Mouse (Mus musculus): ENCODE data around the gene Gm20388.
A peak's percentile ranks its signal among the peaks of the same experiment; 100 is the strongest.

The Gm20388 gene

DNA sequence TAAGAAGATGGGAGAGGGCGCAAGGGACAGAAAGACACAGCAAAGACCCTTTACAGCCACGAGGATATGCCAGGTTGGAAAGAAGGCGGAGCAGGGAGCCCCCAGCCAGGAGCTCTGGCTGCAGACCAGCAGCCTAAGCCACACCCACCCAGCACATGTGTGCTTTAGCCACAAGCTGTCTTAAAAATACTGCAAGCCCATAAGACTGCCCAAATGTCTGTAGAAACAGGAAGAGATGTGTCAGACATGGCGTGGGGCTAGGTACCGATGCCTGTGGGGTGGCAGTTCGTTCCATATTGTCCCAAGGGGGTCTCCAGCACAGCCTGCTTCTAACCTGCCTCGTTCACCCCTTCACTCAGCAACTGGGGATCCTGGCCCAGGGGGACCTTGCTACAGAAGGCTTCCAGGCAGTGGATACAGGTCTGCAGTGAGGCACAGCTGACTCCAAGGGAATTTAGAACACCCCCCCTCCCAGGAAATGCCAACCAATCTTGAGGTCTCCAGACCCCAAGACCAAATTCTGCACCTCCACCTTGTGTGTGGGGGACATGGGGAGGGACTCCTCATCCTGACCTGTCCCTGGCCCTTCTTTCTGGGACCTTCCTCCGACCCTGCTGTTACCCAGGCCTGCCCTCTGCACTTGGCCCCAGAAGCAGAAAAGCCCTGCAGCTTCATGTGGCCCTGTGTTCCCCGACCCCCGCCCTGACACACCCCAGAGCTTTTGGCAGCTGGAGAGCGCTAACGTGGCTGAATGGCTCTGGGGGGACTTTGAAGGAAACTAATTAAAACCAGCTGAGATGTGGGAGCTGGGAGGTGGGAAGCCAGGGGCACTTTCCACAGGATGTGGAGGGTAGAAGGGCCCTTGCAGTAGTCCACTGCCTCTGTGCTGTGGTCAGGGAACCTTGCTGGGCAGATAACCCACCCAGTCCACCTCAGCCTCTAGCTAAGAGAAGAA is 2335.9 kb downstream of the Gm20388 start:
- peak; percentile 63 for DNase-seq (ENCODE audit: low read depth)

DNA sequence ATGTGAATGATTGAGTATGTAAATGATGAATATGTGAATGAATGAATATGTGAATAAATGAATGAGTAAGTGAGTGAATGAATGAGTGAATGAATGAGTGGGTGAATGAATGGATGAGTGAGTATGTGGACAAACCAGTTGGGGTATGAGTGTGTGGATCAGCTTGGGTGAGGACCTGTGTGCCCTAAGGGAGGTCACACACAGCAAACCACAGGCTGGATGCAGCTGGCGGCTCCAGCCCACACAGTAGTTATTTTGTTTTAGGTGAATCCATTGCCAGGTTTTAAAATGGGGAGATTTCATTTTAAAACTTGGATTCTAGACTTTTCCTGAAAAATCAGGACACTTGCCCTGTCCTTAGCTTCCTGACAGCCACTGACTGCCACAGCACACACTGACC is 2341.1 kb downstream of the Gm20388 start:
- no peak for DNase-seq (ENCODE audit: low read depth)

DNA sequence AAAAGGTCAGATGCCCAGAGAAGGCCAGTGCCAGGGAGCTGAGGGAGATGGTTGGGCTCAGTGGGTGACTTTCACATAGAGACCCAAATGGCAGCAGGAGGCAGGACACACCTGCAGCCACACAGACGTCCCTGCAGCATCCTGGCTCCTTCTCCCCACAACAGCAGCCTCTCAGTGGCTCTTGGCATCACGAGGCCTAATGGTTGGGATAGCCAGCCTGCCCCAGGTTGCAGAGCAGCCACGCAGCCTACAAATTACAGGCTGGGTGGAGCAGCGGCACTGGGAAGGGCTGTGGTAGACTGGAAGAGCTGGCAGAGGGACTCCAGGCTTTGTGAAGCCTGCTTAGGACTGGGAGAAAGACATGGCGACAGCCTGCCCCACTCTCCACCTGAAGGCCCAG is 2341.7 kb downstream of the Gm20388 start:
- no peak for DNase-seq (ENCODE audit: low read depth)

DNA sequence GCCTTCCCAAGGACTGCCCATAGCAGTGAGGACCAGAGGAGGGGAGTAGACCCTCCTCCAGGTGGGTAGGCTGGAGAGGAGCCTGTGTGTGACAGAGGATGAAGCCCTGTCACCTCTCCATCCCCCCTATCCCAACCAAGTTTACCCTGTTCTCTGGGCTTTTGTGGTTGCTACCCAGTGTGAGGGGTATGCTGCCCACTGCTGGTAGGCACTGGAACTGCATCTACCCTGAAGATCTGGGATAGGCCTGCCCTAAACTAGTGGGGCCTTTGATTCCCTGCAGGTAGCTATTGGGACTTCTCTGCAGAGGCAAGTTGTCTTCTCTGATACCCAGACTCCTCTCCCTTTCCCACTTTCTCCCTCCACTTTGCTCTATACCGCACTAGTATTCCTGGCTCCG is 2348.7 kb downstream of the Gm20388 start:
- no peak for DNase-seq (ENCODE audit: low read depth)

DNA sequence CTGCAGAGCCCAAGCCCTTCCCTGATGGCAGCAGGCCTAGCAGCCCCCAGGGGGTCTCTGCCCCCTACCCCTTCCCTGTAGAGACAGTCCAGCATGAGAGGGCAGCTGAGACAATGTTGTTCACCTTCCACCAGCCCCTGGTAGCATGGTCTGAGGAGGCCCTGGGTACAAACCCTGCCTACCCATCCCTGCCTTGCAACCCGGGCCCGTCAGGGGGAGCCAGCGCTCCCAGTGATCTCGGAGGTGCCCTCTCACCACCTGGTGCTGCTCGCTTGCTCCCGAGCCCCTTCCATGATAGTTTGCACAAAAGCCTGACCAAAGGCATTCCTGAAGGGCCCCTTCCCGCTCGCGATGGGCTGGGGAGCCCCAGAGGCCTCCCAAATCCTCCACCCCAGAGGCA is 2350.1 kb downstream of the Gm20388 start:
- no peak for DNase-seq (ENCODE audit: low read depth)

DNA sequence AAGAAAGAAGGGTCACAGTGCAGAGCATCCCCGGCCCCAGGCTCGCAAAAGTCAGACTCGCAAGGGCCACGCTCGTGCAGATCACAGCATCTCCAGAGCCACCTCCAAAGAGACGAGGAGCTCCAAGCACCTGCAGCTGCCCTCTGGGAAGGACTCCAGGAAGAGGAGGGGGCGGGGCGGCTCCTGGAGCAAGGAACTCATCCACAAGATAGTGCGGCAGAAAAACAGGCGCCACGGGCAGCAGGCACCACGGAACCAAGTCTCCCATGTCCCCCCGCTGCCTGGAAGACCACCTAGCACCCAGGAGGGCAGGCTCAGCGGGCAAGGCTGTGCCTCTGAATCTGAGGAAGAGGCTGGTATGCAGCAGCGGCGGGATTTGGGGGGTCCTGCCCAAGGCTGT is 2352.2 kb downstream of the Gm20388 start:
- DNase-seq (ENCODE audit: low read depth): no peak

DNA sequence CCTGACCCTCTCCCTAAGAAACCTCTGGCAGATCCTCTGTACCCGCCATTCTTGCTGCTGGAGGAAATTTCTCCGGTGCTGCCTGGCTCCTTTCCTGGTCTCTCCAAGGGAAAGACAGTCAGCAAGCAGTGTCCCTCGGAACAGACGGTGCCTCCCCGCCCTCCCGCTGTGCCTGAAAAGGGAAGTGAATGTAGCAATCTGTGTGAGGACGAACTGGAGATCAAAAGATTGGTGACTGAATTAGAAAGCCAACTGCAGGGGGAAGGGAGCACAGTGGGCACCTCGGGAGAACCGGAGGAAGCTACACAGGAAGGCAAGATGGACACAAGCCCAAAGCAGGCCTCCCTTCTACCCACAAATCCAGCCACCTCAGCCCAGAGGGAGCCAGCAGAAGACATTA is 2353.6 kb downstream of the Gm20388 start:
- no peak for DNase-seq (ENCODE audit: low read depth)

DNA sequence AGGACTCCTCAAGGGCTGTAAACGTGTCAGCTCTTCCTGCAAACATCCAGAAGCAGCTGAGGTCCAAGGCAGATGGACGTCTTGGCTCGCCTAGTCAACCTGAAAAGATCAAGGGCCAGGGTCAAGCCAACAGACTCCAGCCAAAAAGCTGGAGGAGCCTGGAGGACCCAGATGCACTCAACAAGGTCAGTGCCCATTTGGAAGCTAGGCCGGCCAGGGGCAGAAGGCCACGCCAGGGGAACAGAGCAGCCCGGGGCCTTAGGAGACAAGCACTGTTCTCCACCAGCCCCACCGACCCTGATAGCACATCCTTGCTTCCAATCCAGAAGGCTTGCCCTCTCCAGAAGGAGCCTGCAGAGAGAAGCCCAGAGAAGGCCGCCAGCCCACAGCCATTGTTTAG is 2354.9 kb downstream of the Gm20388 start:
- no peak for DNase-seq (ENCODE audit: low read depth)

DNA sequence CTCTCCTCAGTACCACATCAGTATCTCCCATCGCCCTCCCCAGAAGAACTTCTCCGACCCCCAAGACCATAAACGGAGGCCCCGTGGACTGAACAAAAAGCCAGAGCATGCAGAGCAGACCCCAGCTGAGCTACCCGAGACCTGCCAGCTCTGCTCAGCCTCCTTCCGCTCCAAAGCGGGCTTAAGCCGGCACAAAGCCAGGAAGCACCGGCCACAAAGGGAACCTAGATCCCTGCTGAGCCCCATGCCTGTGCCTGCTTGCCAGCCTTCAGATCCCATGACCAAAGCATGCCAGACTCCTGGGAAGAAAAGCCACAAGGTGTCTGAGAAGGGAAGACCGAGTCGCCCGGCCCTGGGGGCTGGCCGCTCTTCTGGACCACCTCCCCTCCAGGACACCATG is 2356.2 kb downstream of the Gm20388 start:
- DNase-seq (ENCODE audit: low read depth): no peak

DNA sequence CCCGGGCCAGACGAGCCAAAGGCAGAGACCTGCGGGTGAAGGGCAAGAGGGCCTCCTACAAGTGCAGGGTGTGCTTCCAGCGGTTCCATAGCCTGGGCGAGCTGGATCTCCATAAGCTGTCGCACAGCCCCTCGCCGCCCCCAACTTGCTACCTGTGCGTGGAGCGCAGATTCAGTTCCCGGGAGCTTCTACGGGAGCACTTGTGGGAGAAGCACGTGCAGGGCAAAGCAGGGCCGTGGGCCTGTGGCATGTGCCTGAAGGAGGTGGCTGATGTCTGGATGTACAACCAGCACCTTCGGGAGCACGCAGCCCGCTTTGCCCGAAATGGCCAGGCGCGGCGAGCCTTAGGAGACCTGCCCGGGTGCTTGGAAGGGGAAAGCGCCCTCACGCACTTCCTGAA is 2358.2 kb downstream of the Gm20388 start:
- DNase-seq (ENCODE audit: low read depth): no peak

DNA sequence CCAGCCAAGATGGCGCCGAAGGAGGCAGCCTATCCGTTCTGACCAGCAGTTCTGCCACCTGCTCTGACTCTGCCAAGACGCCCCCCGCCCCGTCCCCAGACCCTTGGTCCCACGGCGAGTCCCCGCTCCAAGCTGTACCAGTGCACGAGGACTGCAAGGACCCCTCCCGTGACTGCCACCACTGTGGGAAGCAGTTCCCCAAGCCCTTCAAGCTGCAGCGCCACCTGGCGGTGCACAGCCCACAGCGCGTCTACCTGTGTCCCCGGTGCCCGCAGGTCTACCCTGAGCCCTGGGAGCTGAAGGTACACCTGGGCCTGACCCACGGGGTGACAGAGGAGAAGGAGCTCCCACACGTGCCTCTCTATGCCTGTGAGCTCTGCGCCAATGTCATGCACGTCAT is 2358.8 kb downstream of the Gm20388 start:
- peak; percentile 69 for DNase-seq (ENCODE audit: low read depth)

DNA sequence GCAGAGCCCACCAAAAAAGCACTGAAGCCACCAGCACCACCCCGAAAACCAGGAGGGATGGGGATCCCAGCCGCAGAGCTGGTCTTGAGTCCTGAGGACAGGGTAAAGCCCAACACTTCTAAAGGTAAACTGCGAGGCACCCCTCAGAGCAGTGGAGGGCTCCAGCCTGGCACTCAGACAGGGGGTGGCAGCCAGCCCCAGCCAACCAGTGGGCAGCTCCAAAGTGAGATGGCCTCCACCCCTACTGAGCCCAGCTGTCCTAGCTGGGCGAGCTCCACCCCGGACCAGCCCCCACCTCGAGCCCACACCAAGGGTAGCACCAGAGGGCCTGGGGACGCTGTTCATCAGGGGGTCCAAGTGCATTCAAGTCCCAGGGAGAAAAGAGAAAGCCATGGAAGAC is 2359.9 kb downstream of the Gm20388 start:
- no peak for DNase-seq (ENCODE audit: low read depth)

DNA sequence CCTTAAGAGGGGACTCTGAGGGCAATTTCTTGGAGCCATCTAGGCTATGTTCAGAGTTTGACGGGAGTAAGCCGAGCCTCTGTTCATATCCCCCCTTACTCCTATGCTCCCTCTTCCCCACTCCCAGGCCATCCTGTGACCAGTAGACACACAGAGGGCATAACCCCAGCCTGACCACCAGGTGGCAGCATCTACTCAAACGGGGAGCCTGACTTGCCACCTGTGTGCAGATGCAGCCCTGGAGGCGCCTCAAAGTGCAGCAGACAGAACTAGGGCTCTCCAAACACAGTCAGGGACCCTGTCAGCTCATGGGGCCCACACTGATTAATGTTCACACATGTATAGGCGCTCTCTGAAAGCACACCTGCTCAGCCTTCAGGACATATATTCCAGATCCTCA is 2362.5 kb downstream of the Gm20388 start:
- peak; percentile 88 for DNase-seq (ENCODE audit: low read depth)

DNA sequence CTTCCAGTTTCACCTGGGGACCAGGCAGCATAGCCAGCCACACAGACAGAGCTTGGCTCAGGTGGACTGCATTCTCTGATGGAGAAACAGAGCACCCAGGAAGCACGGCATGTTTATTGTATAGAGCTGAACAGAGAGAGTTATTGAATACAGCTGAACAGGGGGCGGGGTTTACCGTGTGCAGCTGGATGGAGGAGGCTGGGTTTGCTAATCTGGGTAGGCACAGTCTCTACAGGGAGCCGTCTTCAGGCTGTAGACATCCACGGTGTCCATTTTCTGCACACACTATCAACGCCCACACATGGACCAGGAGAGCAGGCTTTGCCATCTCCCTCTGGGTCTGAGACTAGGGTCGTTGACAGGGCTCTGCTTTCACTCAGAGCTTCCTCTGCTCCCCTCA is 2363.2 kb downstream of the Gm20388 start:
- DNase-seq (ENCODE audit: low read depth): no peak

DNA sequence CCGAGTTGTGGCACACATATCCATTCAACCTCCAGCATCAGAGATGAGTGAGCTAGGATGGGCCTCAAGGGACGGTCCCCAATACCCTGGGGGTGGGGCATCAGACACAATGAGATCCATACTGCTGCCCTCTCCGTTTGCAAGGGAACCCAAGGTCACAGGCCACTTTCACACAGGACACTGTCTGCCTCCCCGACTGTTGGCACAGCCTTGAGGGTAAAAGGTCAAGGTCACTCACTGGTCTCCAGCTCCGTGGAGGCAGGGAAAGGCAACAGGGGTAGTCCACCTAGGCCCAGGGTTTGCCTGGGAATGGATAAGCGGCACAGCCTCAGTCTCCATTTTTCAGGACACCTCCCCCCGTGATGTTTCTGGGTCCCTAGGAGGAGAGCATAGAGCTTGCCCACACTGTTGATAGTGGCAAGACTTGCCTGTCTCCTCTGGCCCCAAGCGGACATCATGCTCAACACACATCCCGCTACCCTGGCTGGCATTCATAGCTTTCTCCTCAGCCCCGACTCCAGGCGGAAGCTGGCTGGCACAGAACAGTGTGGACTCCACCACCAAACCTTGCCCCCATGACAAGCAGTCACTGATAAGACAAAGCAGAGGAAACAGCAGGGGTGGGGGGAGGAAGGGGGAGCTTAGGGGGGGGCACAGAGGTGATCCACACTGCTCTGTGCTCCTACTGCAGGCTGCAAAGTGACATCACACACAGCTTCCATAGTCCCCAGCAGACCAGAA is 2364.2 kb downstream of the Gm20388 start:
- DNase-seq (ENCODE audit: low read depth): no peak

DNA sequence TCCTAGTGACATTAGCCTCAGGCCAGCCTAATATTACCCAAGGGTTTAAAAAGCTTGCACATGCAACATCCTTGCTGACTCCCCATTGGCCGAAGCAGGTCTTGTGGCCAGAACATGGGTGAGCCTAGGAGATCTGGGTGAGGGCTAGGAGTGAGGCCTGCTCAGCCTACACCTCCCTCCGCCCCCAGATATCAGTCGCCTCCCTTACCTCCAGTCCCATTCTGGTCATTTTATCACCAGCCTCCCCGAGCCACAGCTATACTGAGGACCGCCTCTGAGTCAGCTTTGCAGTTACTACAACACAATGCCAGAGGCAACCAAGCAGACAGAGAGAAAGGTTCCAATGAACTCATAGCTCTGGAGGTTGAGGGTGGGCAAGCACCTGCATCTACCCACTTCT is 2365.7 kb downstream of the Gm20388 start:
- DNase-seq (ENCODE audit: low read depth): no peak

DNA sequence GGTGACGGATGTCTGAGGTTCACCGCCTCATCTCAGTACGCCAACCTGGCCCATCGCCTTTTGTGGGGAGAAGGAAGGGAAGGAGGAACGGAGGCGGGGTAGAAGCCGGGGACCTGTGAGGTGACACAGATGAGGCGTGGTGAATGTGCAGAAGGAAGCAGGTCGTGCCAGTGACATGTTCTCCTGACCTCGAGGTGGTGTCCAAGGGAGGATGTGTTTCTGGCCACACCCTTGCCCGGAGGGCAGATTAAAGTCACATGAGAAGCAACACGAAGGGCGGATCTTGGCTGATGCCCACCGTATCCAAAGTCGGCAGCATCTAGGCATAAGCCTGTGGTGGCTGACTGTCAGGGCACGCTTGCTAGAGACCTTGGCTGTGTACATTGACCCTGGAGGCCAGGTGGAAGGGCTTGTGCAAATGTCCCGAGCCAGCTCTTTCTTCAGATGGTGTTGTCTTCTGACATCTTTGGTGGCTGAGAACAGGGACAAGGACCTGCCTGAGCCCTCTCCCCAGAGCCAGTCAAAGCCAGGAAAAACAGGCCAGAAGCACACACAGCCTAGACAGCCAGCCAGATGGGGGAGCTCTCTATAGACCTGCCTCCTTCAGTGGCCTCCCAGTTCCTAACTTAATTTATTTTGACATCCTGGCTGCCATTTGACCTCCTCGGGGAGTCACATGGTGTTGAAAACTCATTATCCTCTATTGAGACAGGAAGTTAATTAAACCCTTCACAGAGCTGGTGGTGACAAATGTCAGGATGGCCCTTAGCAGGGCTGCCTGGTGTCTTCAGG is 2366.8 kb downstream of the Gm20388 start:
- no peak for DNase-seq (ENCODE audit: low read depth)

DNA sequence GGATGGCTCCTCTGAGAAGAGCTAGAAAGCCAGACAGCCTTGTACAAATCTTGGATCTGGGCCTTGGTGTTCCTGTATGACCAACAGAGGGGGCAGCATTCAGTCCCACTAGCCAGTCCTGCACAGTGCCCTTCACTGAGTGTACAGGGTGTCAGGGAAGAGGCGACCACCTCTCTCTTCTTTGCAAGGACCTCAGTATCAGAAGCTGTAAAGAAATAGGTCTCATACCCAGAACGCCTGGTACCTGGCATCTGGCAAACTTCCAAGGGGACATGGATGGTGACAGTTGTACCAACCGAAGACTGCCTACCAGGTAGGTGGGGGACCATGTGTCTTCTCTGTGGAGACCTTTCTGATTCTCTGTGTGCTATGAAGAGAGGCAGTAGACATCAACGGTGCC is 2369.5 kb downstream of the Gm20388 start:
- DNase-seq (ENCODE audit: low read depth): peak; percentile 44

DNA sequence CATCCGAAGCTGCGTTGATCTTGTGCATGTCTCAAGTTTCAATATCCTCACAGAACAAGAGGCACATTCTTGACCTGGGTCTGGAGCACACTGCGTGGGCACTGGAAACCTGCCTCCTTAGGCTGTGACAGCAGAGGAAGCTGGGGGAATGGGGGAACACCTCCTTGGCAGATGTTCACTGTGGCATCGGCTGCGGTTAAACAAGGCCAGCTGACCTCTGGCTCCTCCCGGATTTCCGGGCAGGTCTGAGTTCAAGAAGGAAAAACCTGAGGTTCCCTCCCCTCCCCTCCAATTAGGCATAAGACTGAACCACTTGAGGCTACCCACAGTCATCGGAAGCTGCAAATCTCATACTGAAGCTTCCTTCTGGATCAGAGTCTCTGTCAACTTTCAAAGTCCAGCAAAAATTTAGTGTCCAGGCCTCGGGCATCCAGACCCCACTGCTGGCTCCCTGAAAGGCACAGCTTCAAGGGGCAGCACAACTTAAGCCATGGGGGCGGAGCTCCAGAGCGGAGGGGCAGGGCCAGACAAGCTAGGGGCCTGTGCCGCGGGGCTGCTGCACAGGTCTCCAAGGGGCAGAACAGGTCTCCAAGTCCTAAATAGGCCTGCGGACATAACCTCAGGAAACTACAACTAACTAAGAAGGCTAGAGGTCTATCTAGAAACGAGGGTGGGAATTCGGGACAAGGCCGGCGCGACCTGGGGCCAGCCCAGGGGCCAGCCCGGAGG is 2370.1 kb downstream of the Gm20388 start:
- peak; percentile 46 for DNase-seq (ENCODE audit: low read depth)

DNA sequence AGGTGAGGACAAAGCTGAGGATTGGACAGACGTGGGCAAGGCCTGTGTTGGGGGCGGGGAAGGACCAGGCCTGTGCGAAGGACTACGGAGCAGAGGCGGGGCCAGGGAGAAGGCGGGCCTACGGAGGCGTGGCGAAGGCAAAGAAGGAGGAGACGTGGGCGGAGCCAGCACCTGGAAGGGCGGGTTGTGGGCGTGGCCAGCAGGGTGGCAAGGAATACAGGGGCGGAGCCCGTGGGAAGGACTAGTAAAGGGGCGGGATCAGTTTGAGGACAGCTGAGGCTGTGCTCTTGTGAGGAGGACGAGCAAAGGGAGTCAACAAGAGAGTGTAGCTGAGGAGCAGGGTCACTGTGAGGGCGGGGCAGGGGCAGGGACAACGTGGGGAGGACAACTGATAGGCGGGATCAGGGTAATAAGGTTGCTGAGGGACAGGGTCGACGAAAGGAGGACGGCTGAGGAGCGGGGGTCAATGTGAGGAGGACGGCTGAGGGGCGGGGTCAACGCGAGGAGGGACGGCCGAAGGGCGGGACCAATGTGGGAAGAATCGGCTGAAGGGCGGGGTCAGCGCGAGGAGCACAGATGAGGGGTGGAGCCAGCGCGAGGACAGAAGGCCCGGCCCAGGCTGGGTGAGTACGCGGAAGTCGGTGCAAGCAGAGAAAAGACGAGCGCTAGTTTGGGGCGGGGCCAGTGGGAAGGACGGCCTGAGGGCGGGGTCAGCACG is 2370.8 kb downstream of the Gm20388 start:
- DNase-seq (ENCODE audit: low read depth): peak; percentile 100

DNA sequence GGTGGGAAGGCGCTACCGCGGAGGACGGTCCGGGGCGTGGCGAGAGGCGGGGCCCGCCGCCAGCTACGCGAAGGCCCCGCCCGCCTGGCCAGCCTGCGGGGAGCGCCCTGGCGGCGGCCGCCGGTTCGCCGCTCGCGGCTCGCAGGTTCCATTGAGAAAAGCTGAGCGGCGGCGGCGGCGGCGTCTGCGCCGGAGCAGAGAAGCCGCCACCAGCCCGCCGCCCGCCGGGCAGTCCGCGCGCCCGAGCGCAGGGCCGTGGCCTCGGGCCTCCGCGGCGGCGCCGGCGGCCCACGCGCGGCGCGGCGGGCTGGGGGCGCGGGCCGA is 2371.4 kb downstream of the Gm20388 start, which contains the start of gene Zfpm1:
TSS of gene Zfpm1 (plus strand) at position 107 of the 324 bp plus-strand sequence.
- no peak for DNase-seq (ENCODE audit: low read depth)

Data from NIH3T3 (cell line).